Mouse (Mus musculus): Measurements from ENCODE around the gene Olfr857. TPM values are rescaled to one million over a fixed set of nuclear protein-coding genes. Genes with fewer than 3 reads are reported as not detected.
"Not testable (repeated sequence)": the region's sequence is repeated elsewhere in the genome, so short reads cannot be mapped to it uniquely, and the experiment has no call there.

Olfr857 gene
- polyA plus RNA-seq (2016; fragmentation: Nextera tagmentation; extraction: Ambion mirVana), result not detected in 2 replicates

GRCm38 (mm10) chr9:19709133-19709532 is at the start of gene Olfr857:
TSS of gene Olfr857 (plus strand) at chr9:19709433.
- Histone ChIP-seq H3K36me3 (no peaks in the 10 kb centered on the region), H3K4me3 (no peak within 1 kb of the TSS), H3K27me3 (no peaks in the 10 kb centered on the region), H3K4me2 (replicated peaks) (no peak within 1 kb of the TSS), H3K4me1 (no peaks in the 10 kb centered on the region), H3K9me3 (replicated peaks) (0 out of 2 replicates have a peak, but pooled peaks cover 4% of the 10 kb centered on the region), H3K9ac (no peak within 1 kb of the TSS), H3K27ac (no peak within 1 kb of the TSS)
- no peak for ATAC-seq (ENCODE audit: low FRiP score)
- 95% methylated on average over 1 of the region's 1 CpGs for WGBS

- no peaks in the 10 kb centered on the region for H3K4me1 ChIP-seq
- H3K4me2 ChIP-seq (replicated peaks), result no peak overlapping the region
- no peak overlapping the region for H3K4me3 ChIP-seq
- 86% methylated on average over 6 of the region's 6 CpGs for WGBS
- no peaks in the 10 kb centered on the region for H3K27me3 ChIP-seq
- peaks cover 4% of the 10 kb centered on the region; the same call in 1 of the 2 replicates for H3K9me3 ChIP-seq (replicated peaks)
- no peaks in the 10 kb centered on the region for H3K36me3 ChIP-seq
- ATAC-seq (ENCODE audit: low FRiP score), result no peak
- H3K27ac ChIP-seq, result no peak overlapping the region
- H3K9ac ChIP-seq, result no peak overlapping the region
Observed at GRCm38 (mm10) chr9:19690281-19690680, 19.0 kb upstream of the Olfr857 start.

GRCm38 (mm10) chr9:19691426-19691825 is 17.8 kb upstream of the Olfr857 start:
- Histone ChIP-seq H3K36me3 (no peaks in the 10 kb centered on the region), H3K27ac (no peak overlapping the region), H3K27me3 (no peaks in the 10 kb centered on the region), H3K9ac (no peak overlapping the region), H3K4me1 (no peaks in the 10 kb centered on the region), H3K4me2 (replicated peaks) (no peak overlapping the region), H3K9me3 (replicated peaks) (peaks cover 4% of the 10 kb centered on the region; the same call in 1 of the 2 replicates), H3K4me3 (no peak overlapping the region)
- ATAC-seq (ENCODE audit: low FRiP score), result no peak
- 87% methylated on average over 1 of the region's 1 CpGs for WGBS

DNA sequence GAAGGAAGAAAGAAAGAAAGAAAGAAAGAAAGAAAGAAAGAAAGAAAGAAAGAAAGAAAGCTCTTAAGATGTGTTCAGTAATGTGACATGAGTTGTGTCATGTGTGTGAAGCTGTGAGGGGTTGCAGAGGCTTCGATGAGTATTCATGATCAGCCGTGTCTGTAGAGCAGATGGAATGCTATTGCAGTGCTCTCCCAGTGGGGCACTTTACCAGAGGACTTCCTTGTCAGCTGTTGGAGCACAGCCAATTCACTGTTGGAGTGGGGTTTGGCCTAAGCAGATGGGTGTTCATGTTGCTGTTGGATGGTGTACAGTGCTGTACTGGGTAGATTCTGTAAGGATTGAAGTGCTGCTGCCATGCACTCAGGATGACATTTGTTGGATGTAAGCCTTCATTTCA is 16.8 kb upstream of the Olfr857 start:
- ATAC-seq (ENCODE audit: low FRiP score), result no peak
- no peak overlapping the region for H3K27ac ChIP-seq
- H3K4me3 ChIP-seq, result no peak overlapping the region
- WGBS, result 75% methylated on average over 2 of the region's 2 CpGs
- H3K9me3 ChIP-seq (replicated peaks), result peaks cover 4% of the 10 kb centered on the region; the same call in 1 of the 2 replicates
- no peak overlapping the region for H3K9ac ChIP-seq
- H3K36me3 ChIP-seq, result no peaks in the 10 kb centered on the region
- H3K4me2 ChIP-seq (replicated peaks), result no peak overlapping the region
- no peaks in the 10 kb centered on the region for H3K27me3 ChIP-seq
- no peaks in the 10 kb centered on the region for H3K4me1 ChIP-seq

DNA sequence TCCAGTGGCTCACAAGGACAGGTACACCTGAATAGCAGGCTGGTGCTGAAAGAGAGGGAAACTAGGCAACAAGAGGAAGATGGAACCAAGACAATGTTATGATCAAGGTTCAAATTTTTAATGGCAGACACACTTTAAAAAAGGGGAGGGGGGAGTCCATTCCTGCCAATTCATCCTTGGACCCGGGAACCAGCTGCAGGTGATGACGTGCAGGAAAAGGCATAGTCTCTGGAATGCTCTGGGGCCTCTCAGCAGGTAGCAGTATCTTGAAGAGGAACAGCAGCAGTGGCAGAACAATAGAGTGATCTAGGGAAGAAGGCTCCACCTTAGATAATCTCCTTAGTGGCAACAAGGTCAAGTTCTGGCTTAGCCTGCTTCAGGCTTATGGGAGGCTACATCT is 14.9 kb upstream of the Olfr857 start:
- not testable (repeated sequence) for ATAC-seq (ENCODE audit: low FRiP score); H3K9ac ChIP-seq; H3K27ac ChIP-seq; H3K4me1 ChIP-seq; H3K4me3 ChIP-seq; H3K9me3 ChIP-seq (replicated peaks); H3K27me3 ChIP-seq; H3K4me2 ChIP-seq (replicated peaks); H3K36me3 ChIP-seq
- WGBS, result 57% methylated on average over 2 of the region's 2 CpGs

- H3K4me1 ChIP-seq; H3K9me3 ChIP-seq (replicated peaks); H3K27me3 ChIP-seq; H3K4me3 ChIP-seq; ATAC-seq (ENCODE audit: low FRiP score); H3K27ac ChIP-seq; H3K9ac ChIP-seq; H3K36me3 ChIP-seq; H3K4me2 ChIP-seq (replicated peaks): not testable (repeated sequence)
- WGBS, result 73% methylated on average over 9 of the region's 9 CpGs
Observed at GRCm38 (mm10) chr9:19694898-19695379, 14.3 kb upstream of the Olfr857 start.

DNA sequence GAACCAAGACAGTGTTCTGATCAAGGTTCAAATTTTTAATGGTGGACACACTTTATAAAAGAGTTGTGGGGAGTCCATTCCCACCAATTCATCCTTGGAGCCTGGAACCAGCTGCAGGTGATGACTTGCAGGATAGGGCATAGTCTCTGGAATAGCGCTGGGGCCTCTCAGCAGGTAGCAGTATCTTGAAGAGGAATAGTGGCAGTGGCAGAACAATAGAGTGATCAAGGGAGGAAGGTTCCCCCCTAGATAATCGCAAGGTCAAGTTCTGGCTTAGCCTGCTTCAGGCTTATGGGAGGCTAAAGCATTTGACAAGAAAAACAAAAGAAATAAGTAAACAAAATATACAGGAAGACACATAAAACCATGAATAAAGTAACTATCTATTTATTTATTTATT is 4.7 kb upstream of the Olfr857 start:
- not testable (repeated sequence) for ATAC-seq (ENCODE audit: low FRiP score); H3K4me2 ChIP-seq (replicated peaks); H3K4me3 ChIP-seq; H3K36me3 ChIP-seq; H3K27ac ChIP-seq; H3K4me1 ChIP-seq; H3K9ac ChIP-seq; H3K27me3 ChIP-seq; H3K9me3 ChIP-seq (replicated peaks)
- WGBS, result 64% methylated on average over 2 of the region's 2 CpGs

Other genes starting within 250 kb of the Olfr857 start
- not detected in 2 replicates for gene Olfr850, start 231.2 kb upstream of the Olfr857 start, polyA plus RNA-seq (2016; fragmentation: Nextera tagmentation; extraction: Ambion mirVana)
- gene Olfr851, start 216.1 kb upstream of the Olfr857 start, polyA plus RNA-seq (2016; fragmentation: Nextera tagmentation; extraction: Ambion mirVana), result not detected in 2 replicates
- not detected in 2 replicates for gene Olfr853, start 168.4 kb upstream of the Olfr857 start, polyA plus RNA-seq (2016; fragmentation: Nextera tagmentation; extraction: Ambion mirVana)
- gene Olfr854, start 142.1 kb upstream of the Olfr857 start, polyA plus RNA-seq (2016; fragmentation: Nextera tagmentation; extraction: Ambion mirVana), result not detected in 2 replicates
- not detected in 2 replicates for gene Olfr855, start 126.8 kb upstream of the Olfr857 start, polyA plus RNA-seq (2016; fragmentation: Nextera tagmentation; extraction: Ambion mirVana)
- gene Zfp317, start 87.3 kb upstream of the Olfr857 start, polyA plus RNA-seq (2016; fragmentation: Nextera tagmentation; extraction: Ambion mirVana), result 40.0 and 41.0 TPM in 2 replicates
- gene Olfr58, start 70.8 kb downstream of the Olfr857 start, polyA plus RNA-seq (2016; fragmentation: Nextera tagmentation; extraction: Ambion mirVana), result not detected in 2 replicates
- not detected in 2 replicates for gene Olfr859, start 95.5 kb downstream of the Olfr857 start, polyA plus RNA-seq (2016; fragmentation: Nextera tagmentation; extraction: Ambion mirVana)
- not detected in 2 replicates for gene Olfr860, start 140.3 kb downstream of the Olfr857 start, polyA plus RNA-seq (2016; fragmentation: Nextera tagmentation; extraction: Ambion mirVana)
- gene Olfr862, start 178.6 kb downstream of the Olfr857 start, polyA plus RNA-seq (2016; fragmentation: Nextera tagmentation; extraction: Ambion mirVana), result not detected in 2 replicates
- 0.21 and 0.23 TPM in 2 replicates for gene Olfr77, start 207.4 kb downstream of the Olfr857 start, polyA plus RNA-seq (2016; fragmentation: Nextera tagmentation; extraction: Ambion mirVana)